Mouse (Mus musculus): Measurements from ENCODE around the gene Lsamp. TPM values are rescaled to one million over a fixed set of nuclear protein-coding genes. Genes with fewer than 3 reads are reported as not detected.

Lsamp gene
- polyA plus RNA-seq, 1 experiment from 2014 or later: 0.25 TPM

DNA sequence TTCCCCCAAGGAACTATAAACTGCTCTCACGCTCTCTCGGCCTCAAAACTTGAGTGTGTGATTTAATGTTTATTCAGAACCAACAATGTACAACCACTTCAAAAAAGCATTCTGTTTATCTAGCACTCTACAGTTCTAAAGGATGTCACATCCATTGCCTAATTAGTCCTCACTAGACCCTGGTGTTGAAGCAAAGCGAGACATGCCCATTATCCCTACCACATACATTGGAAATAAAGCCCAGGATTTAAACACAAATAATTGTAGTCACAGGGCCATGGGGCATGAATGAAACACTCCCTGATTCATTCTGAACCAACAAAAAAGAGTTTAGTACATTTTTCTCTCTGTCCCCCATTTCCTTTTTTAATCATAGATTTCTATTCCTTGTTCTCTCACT lies 1567.0 kb downstream of the Lsamp start:
- Histone ChIP-seq H3K9me3 (replicated peaks) (no peaks in the 10 kb centered on the region), H3K4me2 (no peak overlapping the region), H3K9ac (no peak overlapping the region), H3K4me1 (no peaks in the 10 kb centered on the region), H3K27ac (no peak overlapping the region), H3K36me3 (no peaks in the 10 kb centered on the region), H3K4me3 (no peak overlapping the region), H3K27me3 (replicated peaks) (no peaks in the 10 kb centered on the region)
- WGBS (ENCODE audit: insufficient replicate concordance): 62% methylated on average over 3 of the region's 3 CpGs
- ATAC-seq: no peak

DNA sequence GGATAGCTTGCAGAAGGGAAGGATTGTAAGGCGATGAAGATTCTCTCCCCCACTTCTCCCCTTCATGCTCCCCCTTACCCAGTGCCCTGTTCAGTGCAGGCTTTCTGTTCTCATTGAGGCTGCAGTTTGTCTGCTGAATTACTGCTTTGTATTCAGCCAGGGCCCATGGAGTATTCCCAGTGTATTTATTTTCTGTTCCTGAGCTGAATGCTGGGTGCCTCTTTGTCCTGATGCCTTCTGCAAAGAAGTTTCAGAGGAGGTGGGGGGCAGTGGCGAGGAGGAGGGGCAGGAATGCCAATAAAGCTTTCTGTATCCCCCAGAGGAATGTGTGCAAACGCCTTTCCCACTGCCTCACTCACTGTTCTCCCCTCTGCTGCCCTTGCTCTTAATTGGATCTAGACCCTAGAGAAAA lies 1567.7 kb downstream of the Lsamp start:
- Histone ChIP-seq H3K4me2 (no peak overlapping the region), H3K9ac (no peak overlapping the region), H3K4me3 (no peak overlapping the region), H3K4me1 (no peaks in the 10 kb centered on the region), H3K27me3 (replicated peaks) (no peaks in the 10 kb centered on the region), H3K27ac (no peak overlapping the region), H3K36me3 (no peaks in the 10 kb centered on the region), H3K9me3 (replicated peaks) (no peaks in the 10 kb centered on the region)
- no peak for ATAC-seq
- WGBS (ENCODE audit: insufficient replicate concordance): 24% methylated on average over 3 of the region's 3 CpGs

DNA sequence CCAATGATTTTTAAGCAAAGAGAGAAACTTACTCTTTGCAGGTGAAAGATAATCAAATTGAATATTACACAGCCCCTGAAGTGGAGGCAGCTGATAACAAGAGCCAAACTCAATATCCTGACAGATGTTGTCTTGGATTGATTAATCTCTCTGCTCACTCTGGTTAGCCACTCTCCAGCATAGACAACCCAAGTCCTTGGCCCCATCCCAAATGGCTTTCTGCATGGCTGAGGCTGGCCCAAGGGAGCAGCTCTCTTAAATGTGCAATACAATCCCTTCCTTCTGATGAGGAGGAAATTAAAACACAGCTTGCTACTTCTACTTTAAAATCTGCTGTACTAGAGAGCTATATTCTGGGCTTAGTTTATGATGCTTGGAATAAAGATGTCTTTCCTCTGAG lies 1572.9 kb downstream of the Lsamp start:
- H3K36me3 ChIP-seq: no peaks in the 10 kb centered on the region
- no peak overlapping the region for H3K27ac ChIP-seq
- H3K4me2 ChIP-seq: no peak overlapping the region
- H3K4me1 ChIP-seq: no peaks in the 10 kb centered on the region
- no peak overlapping the region for H3K4me3 ChIP-seq
- no peaks in the 10 kb centered on the region for H3K9me3 ChIP-seq (replicated peaks)
- no peak for ATAC-seq
- H3K9ac ChIP-seq: no peak overlapping the region
- H3K27me3 ChIP-seq (replicated peaks): no peaks in the 10 kb centered on the region

DNA sequence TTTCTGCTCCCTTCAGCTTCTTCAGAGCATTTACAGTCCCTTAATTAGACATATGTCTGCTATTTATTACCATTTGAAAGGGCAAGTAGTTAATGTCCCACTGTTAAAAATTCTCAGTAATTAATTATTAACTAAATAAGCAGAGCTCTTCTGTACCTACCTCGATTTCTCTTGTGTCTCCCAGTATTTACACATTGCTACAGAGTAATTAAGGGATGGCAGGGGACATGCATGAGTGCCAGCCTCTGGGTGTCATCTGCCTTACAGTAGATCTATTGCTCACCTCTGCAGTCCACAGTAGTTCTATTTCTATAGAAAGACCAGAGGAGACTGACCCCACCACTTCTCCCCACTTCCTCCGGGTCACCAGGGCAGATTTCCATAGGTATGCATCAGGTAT lies 1581.1 kb downstream of the Lsamp start:
- H3K27me3 ChIP-seq (replicated peaks): no peaks in the 10 kb centered on the region
- H3K27ac ChIP-seq: no peak overlapping the region
- H3K4me2 ChIP-seq: no peak overlapping the region
- no peaks in the 10 kb centered on the region for H3K9me3 ChIP-seq (replicated peaks)
- H3K36me3 ChIP-seq: no peaks in the 10 kb centered on the region
- no peak overlapping the region for H3K9ac ChIP-seq
- H3K4me1 ChIP-seq: no peaks in the 10 kb centered on the region
- 41% methylated on average over 2 of the region's 2 CpGs for WGBS (ENCODE audit: insufficient replicate concordance)
- H3K4me3 ChIP-seq: no peak overlapping the region
- ATAC-seq: no peak

DNA sequence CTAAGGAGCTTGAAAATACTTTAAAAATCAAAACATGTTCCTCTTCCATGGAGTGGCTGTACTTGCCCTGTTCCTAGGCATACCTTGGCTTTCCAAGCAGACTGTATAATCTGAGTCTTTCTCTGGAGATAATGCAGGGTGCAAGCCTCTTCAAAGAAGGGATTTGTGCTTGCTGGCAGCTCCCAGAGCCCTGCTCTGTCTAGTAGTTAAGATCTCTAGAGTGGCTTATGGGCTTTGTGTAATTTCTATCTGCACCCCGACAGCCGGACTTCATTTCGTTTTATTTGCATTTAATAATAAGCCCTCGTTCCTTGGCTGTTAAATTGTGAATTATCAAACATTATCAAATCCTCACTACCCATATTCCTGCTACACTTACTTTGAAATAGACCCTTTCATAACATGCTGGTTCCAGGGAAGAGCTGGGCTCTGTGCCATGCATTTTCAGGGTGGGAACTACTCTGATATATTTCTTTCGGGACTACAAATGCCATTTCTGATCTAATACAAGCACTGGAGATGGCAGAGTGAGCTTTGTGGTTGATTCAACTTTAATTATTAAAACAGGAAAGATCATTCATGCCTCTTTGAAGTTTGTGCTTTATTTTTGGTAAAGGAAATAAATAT lies 1604.6 kb downstream of the Lsamp start:
- no peak overlapping the region for H3K9ac ChIP-seq
- whole genome bisulfite sequencing (ENCODE audit: insufficient replicate concordance): 74% methylated on average over 5 of the region's 5 CpGs
- no peak overlapping the region for H3K27ac ChIP-seq
- no peak overlapping the region for H3K4me2 ChIP-seq
- H3K9me3 ChIP-seq (replicated peaks): no peaks in the 10 kb centered on the region
- H3K4me3 ChIP-seq: no peak overlapping the region
- H3K4me1 ChIP-seq: no peaks in the 10 kb centered on the region
- H3K27me3 ChIP-seq (replicated peaks): no peaks in the 10 kb centered on the region
- ATAC-seq: no peak
- no peaks in the 10 kb centered on the region for H3K36me3 ChIP-seq

DNA sequence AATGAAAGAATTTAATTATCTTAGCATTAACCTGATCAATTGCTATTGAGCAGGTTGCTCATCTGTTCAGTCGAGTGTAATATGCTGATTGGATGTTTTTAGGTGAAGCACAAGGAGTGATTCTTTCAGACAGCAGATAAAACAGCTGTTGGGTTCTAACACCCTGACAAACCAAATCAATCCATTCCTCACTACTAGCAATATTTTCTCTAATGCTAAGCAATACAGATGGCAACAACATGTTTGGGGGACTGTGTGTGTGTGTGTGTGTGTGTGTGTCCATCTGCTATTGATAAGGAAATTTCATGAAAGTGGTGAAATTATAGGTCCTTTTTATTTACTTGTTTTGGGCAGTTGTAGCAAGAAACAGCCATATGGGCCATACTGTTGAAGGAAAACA lies 1628.1 kb downstream of the Lsamp start:
- Histone ChIP-seq H3K9ac (no peak overlapping the region), H3K27ac (no peak overlapping the region), H3K4me2 (no peak overlapping the region), H3K4me3 (no peak overlapping the region), H3K9me3 (replicated peaks) (no peaks in the 10 kb centered on the region), H3K4me1 (no peaks in the 10 kb centered on the region), H3K36me3 (no peaks in the 10 kb centered on the region), H3K27me3 (replicated peaks) (no peaks in the 10 kb centered on the region)
- no peak for ATAC-seq
- 43% methylated on average over 1 of the region's 1 CpGs for WGBS (ENCODE audit: insufficient replicate concordance)

DNA sequence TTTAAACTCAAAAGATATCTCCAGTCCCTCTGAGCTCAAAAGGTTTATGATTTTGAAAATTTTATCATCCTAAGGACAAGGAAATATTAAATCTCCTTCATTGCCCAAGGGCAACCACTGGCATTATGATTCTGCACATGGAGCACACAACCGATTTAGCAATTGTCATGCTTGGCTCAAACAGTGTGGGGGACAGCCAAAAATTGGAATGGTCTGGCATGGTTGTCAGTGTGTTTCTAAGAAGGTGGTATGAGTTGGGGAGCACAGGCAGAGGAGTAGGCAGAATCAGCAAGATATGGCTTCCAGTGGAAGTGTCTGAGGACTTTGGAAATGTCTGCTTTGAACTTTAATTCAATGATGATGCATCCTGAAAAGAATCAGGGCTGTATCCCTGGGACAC lies 1639.7 kb downstream of the Lsamp start:
- Histone ChIP-seq H3K36me3 (no peaks in the 10 kb centered on the region), H3K9ac (no peak overlapping the region), H3K4me2 (no peak overlapping the region), H3K27ac (no peak overlapping the region), H3K27me3 (replicated peaks) (no peaks in the 10 kb centered on the region), H3K4me1 (no peaks in the 10 kb centered on the region), H3K9me3 (replicated peaks) (no peaks in the 10 kb centered on the region), H3K4me3 (no peak overlapping the region)
- ATAC-seq: no peak
- 75% methylated on average over 1 of the region's 1 CpGs for WGBS (ENCODE audit: insufficient replicate concordance)

DNA sequence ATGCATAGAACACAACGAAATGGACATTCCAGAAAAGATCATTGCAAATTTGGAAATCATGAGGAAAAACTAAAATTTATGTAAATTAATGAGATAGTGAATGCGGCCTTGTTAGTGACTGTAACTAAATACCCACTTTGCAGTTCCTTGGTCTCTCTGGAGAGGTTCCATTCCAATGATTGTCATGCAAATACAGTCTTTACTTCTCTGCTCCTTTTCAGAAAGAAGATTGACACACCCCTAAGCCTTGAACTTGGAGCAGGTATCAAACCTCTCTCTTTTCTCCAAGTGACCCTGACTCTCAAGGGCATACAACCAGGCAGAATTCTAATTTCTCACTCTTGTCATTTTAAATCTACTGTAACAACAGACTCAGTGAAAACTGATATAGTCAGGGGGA lies 1649.7 kb downstream of the Lsamp start:
- Histone ChIP-seq H3K9me3 (replicated peaks) (no peaks in the 10 kb centered on the region), H3K27ac (no peak overlapping the region), H3K4me2 (no peak overlapping the region), H3K9ac (no peak overlapping the region), H3K36me3 (no peaks in the 10 kb centered on the region), H3K4me1 (no peaks in the 10 kb centered on the region), H3K27me3 (replicated peaks) (no peaks in the 10 kb centered on the region), H3K4me3 (no peak overlapping the region)
- no peak for ATAC-seq
- WGBS (ENCODE audit: insufficient replicate concordance): 51% methylated on average over 2 of the region's 2 CpGs

DNA sequence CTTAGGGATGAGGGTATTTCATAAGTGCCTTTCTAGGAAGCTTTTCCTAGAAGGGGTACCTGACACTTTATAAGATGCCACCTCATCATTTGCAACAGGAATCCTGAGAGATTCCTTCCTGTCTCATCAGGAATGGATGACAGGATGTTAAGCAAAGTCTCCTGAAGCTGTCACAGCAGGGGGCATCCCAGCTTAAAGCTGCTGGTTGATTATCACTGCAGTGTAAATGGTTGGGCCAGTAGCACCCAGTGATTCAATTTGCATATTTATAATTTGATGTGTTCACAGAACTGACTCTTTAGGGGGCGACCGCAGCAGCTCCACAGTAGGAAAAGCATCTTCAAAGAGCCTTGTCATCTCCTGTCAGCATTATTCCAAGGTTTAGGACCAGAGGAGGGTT lies 1656.7 kb downstream of the Lsamp start:
- no peaks in the 10 kb centered on the region for H3K27me3 ChIP-seq (replicated peaks)
- 43% methylated on average over 2 of the region's 2 CpGs for WGBS (ENCODE audit: insufficient replicate concordance)
- no peak overlapping the region for H3K4me2 ChIP-seq
- no peak overlapping the region for H3K27ac ChIP-seq
- no peaks in the 10 kb centered on the region for H3K36me3 ChIP-seq
- no peak overlapping the region for H3K4me3 ChIP-seq
- H3K9ac ChIP-seq: no peak overlapping the region
- no peaks in the 10 kb centered on the region for H3K4me1 ChIP-seq
- no peaks in the 10 kb centered on the region for H3K9me3 ChIP-seq (replicated peaks)
- no peak for ATAC-seq

DNA sequence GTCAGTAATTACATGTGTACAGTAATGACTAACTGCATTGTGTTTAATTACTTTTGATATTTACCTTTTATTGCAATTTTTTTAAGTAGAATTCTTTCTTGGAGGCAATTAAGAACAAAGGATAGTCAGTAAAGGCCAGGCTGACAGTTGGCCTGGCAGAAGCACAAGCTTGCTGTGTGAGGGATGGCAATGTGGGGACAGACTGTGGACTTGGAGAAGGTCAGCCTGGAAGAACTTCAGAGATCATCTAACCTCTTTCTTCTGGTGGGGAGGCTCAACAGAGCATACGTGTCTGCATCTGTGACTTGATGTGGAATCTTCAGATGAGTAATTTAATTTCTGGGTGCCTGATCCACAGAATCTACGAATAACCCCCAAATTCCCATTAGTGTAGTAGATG lies 1669.1 kb downstream of the Lsamp start:
- H3K4me1 ChIP-seq: no peaks in the 10 kb centered on the region
- no peak overlapping the region for H3K9ac ChIP-seq
- no peak for ATAC-seq
- H3K4me3 ChIP-seq: no peak overlapping the region
- H3K27me3 ChIP-seq (replicated peaks): no peaks in the 10 kb centered on the region
- no peaks in the 10 kb centered on the region for H3K9me3 ChIP-seq (replicated peaks)
- no peak overlapping the region for H3K27ac ChIP-seq
- WGBS (ENCODE audit: insufficient replicate concordance): 69% methylated on average over 2 of the region's 2 CpGs
- H3K36me3 ChIP-seq: no peaks in the 10 kb centered on the region
- no peak overlapping the region for H3K4me2 ChIP-seq

DNA sequence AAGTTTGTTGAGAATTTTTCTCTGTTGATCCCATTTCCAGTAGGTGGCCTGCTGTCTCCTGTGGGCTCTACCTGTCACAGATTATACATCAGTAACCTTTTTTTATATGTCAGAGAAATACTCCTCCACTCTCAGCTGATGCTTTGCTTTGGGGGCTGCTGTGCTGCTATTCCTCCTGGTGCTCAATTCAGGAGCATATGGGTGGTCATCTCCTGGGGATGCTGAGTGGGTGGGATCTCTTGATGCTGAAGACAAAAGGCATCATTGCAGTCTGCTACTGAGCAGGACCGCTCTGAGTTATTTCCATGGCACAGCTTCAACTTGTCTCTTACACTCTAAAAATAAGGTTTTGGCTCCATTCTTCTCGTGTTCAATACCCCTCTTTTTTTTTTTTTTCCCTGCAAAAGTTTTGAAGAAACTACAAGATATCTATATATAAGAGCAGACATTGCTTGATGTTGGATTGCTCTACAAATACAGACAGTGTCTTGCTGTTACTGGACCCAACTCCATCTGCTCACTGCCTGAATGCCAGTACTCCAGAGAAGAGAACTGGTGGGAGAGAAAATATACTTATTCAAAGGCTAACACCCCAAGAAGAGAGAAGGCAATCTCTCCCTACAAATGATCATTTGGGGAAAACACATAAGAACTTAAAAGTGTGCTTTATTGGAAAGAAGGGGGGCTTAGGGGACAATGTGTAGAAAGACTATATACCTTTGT lies 1690.3 kb downstream of the Lsamp start:
- WGBS (ENCODE audit: insufficient replicate concordance): 52% methylated on average over 2 of the region's 2 CpGs
- ATAC-seq: no peak
- Histone ChIP-seq H3K9me3 (replicated peaks) (no peaks in the 10 kb centered on the region), H3K27ac (no peak overlapping the region), H3K4me3 (no peak overlapping the region), H3K27me3 (replicated peaks) (no peaks in the 10 kb centered on the region), H3K4me1 (no peaks in the 10 kb centered on the region), H3K36me3 (no peaks in the 10 kb centered on the region), H3K9ac (no peak overlapping the region), H3K4me2 (no peak overlapping the region)

DNA sequence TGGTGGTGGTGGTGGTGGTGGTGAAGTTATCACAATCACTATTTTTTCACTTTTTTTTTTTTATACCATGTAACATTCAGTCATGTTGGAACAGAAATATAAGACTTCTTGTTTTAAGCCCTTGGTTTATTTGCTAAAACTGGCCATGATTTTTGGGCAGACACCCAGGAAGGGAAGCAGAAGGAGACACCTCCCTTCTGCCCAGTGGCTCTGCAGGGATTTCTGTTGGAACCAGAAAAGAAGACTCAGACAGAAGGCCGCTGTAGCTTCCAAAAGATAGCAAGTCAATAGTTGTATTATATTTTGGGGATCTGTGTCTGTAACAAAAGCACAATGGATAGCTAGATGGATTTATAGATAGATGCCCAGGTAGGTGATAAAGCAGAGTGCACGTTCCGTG lies 1691.6 kb downstream of the Lsamp start:
- ATAC-seq: no peak
- Histone ChIP-seq H3K27me3 (replicated peaks) (no peaks in the 10 kb centered on the region), H3K4me1 (no peaks in the 10 kb centered on the region), H3K4me3 (no peak overlapping the region), H3K9ac (no peak overlapping the region), H3K4me2 (no peak overlapping the region), H3K36me3 (no peaks in the 10 kb centered on the region), H3K9me3 (replicated peaks) (no peaks in the 10 kb centered on the region), H3K27ac (no peak overlapping the region)
- WGBS (ENCODE audit: insufficient replicate concordance): 63% methylated on average over 3 of the region's 3 CpGs

DNA sequence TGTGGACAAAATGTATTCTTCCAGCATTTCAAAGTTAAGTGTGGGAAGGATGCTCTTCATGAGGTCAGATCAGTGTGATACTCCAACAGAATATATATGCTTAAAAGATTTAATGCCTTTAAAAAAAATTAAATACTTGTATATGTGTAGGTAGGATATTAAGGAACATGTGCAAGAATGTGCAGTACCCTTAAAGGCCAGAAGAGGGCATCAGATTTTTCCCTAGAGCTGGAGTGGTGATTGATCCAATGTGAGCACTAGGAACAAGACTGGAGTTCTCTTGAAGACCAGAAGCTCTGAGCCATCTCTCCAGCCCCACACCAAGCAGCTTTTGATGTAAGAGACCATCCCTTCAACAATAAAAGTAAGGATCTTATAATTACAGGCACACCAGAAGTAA lies 1708.3 kb downstream of the Lsamp start:
- Histone ChIP-seq H3K9ac (no peak overlapping the region), H3K9me3 (replicated peaks) (no peaks in the 10 kb centered on the region), H3K4me3 (no peak overlapping the region), H3K36me3 (no peaks in the 10 kb centered on the region), H3K4me1 (no peaks in the 10 kb centered on the region), H3K4me2 (no peak overlapping the region), H3K27ac (no peak overlapping the region), H3K27me3 (replicated peaks) (no peaks in the 10 kb centered on the region)
- no peak for ATAC-seq

All from liver, embryonic 12.5 days (tissue).